Mouse (Mus musculus) cerebellum, adult 2 months (tissue): ENCODE measurements at regions not wholly inside any gene's neighbourhood (a gene's known extent, or its start where the extent isn't known, plus 50 kb on each side); places are given as distances from the start of the nearest gene placed in this dataset.

Experiments used
- CTCF ChIP-seq: fragments of 200-500 bp; IDR thresholded peaks from 2 replicates; pipeline ENCODE4 v1.5.1; 2011; ENCODE audit warnings: low read depth, mild to moderate bottlenecking, control low read depth, low read length, moderate library complexity, borderline replicate concordance; ENCODE audit not compliant: insufficient read depth
- POLR2A ChIP-seq: fragments of 200-500 bp; IDR thresholded peaks from 2 replicates; pipeline ENCODE4 v1.6.1; 2011; ENCODE audit warnings: low read length, control low read depth, borderline replicate concordance; ENCODE audit not compliant: insufficient read depth

DNA sequence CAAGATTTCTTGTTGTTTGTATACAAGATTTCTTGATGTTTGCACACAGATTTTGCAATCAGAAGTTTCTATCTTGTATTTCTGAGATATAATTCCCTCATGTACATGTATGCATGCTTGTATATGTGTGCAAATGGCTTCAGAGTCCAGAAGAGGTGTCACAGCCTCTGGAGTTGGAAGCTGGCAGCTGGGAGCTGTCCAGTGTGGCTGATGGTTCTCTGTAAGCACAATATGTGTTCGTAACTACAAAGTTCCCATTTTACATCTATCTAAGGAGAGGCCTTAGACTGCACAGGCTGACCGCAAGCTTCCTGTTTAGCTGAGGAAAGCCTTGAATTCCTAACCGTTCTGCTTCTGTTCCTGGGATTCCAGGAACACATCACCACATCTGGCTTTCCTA, 119.0 kb downstream of the Fam76b start:
- TF ChIP-seq CTCF (no peak), POLR2A (no peak)
